Mouse (Mus musculus) forebrain, embryonic 10.5 days (tissue): ENCODE data around the gene Gm49333. TPM values are rescaled to one million over a fixed set of nuclear protein-coding genes. Genes with fewer than 3 reads are reported as not detected.

ENCODE experiments used
- DNase-seq: peaks from one replicate; pipeline ENCODE4 v3.0.0-alpha.2; 2017; ENCODE audit warnings: low spot score; ENCODE audit errors: extremely low spot score
- H3K27ac ChIP-seq: fragments of 300-500 bp; sonication (generic); 2 replicates; pipeline ENCODE4 v1.5.1; 2016; ENCODE audit warnings: mild to moderate bottlenecking
- H3K27me3 ChIP-seq: fragments of 300-500 bp; sonication (generic); 2 replicates; pipeline ENCODE4 v1.6.1; 2016; ENCODE audit warnings: mild to moderate bottlenecking; ENCODE audit not compliant: poor library complexity, severe bottlenecking
- H3K36me3 ChIP-seq: fragments of 300-500 bp; sonication (generic); replicated peaks from 2 replicates; pipeline ENCODE4 v1.6.1; 2016; ENCODE audit warnings: mild to moderate bottlenecking, moderate library complexity
- H3K4me1 ChIP-seq: fragments of 300-500 bp; sonication (generic); 2 replicates; pipeline ENCODE4 v1.6.1; 2016
- H3K4me3 ChIP-seq: fragments of 300-500 bp; sonication (generic); 2 replicates; pipeline ENCODE4 v1.5.1; 2016; ENCODE audit warnings: mild to moderate bottlenecking, moderate library complexity
- H3K9me3 ChIP-seq: fragments of 300-500 bp; sonication (generic); 2 replicates; pipeline ENCODE4 v1.6.1; 2016; ENCODE audit warnings: mild to moderate bottlenecking, moderate library complexity
- WGBS: fragments of 180-500 bp; shearing (Covaris S2); methylation state at CpG from one replicate; pipeline ENCODE4 v1.1.7; 2016; 5-methylcytosine and 5-hydroxymethylcytosine counted together
- polyA plus RNA-seq: library from polyadenylated mRNA; unstranded; fragments of >200 nt; fragmentation: Nextera tagmentation; extraction: Ambion mirVana; gene quantifications from 2 replicates; pipeline ENCODE4 v1.2.1, GENCODE M21; 2016

Gene Gm49333
- polyA plus RNA-seq, 1 experiment from 2014 or later: not detected

DNA sequence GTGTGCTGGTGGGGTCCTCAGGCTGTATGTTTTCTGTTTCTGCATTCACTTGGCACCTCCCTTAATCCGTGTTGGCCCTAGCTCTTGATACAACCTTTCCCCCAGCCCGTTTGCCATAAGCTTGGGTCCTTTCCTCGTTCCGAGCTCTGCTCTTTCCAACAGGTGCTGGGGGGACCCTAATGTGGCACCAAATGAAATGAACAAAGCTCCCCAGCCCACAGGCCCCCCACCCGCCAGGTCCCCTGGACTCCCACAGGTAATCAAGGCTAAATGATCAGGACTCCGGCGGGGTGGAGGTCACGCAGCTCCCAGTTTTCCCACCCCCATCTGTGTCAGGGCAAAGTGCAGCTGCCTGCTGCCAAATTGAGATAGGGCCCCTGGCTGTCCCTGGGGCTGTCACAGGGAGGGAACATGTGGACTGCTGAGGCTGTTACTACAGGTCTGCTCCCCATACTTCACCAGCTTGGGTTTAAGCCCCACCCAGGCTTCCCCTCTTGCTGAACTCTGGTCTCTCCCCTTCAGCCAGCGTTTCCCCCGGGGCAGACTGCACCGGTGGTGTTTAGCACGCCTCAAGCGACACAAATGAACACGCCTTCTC lies 62.4 kb downstream of the Gm49333 start:
- Histone ChIP-seq H3K9me3 (no peaks in the 10 kb centered on the region), H3K27me3 (no peaks in the 10 kb centered on the region), H3K4me3 (peak overlapping the region; percentile 97), H3K4me1 (peaks cover 31% of the 10 kb centered on the region), H3K36me3 (peaks cover 51% of the 10 kb centered on the region), H3K27ac (peak overlapping the region; percentile 95)
- WGBS: 15% methylated on average over 14 of the region's 14 CpGs
- peak; percentile 26 for DNase-seq

DNA sequence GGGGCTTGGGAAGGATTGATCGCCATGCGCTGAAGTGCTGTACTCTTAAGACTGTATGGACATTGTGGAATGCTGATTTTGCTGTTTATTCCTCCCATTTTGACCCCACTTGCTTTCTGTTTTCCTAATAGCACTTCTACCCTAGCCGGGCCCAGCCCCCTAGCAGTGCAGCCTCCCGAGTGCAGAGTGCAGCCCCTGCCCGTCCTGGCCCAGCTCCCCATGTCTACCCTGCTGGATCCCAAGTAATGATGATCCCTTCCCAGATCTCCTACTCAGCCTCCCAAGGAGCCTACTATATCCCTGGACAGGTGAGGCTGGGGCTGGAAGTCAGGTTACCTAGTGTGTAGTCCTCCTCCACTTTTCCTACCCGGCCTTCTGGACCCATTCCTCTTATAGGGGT lies 63.8 kb downstream of the Gm49333 start:
- Histone ChIP-seq H3K4me1 (peaks cover 31% of the 10 kb centered on the region), H3K9me3 (no peaks in the 10 kb centered on the region), H3K4me3 (peak overlapping the region; percentile 97), H3K27me3 (no peaks in the 10 kb centered on the region), H3K36me3 (peaks cover 65% of the 10 kb centered on the region), H3K27ac (no peak overlapping the region)
- WGBS: 95% methylated on average over 6 of the region's 6 CpGs
- no peak for DNase-seq

DNA sequence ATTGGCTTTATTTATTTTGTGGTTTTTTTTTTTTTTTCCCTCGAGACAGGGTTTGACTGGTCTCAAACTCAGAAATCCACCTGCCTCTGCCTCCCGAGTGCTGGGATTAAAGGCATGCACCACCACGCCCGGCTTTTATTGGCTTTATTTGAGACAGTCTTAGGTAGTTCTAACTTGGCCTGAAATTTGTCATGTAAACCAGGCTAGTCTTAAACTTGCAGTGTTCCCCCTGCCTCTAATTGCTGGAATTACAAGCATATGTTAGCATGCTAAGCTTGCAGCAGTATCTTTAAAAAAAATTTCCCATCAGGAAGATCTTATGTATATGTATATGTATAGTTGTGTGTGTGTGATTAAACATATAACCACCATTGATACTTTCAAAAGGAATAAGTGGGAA lies 65.3 kb downstream of the Gm49333 start:
- Histone ChIP-seq H3K4me1 (peaks cover 29% of the 10 kb centered on the region), H3K27ac (no peak overlapping the region), H3K4me3 (no peak overlapping the region), H3K27me3 (no peaks in the 10 kb centered on the region), H3K36me3 (peaks cover 80% of the 10 kb centered on the region), H3K9me3 (no peaks in the 10 kb centered on the region)
- no peak for DNase-seq
- 93% methylated on average over 4 of the region's 4 CpGs for WGBS

DNA sequence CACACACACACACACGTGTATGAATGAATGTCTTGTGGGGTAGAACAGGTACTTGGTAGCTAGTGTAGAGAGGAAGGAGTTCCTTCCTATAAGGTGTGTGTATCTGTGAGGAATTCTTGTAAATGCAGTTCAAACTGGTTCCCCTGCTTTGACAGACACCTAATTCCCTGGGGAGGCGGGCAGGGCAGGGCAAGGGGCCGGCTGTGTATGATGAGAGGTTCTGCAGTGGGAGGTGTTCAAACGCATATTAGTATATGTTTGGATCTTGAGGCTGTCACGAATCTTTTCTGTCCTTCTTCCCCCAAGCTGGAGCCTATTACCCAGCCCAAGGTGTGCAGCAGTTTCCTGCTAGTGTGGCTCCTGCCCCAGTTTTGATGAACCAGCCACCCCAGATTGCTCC lies 66.0 kb downstream of the Gm49333 start:
- peaks cover 87% of the 10 kb centered on the region for H3K36me3 ChIP-seq
- H3K27ac ChIP-seq: no peak overlapping the region
- WGBS: 87% methylated on average over 5 of the region's 5 CpGs
- no peak overlapping the region for H3K4me3 ChIP-seq
- no peak for DNase-seq
- H3K4me1 ChIP-seq: peaks cover 25% of the 10 kb centered on the region
- no peaks in the 10 kb centered on the region for H3K9me3 ChIP-seq
- H3K27me3 ChIP-seq: no peaks in the 10 kb centered on the region

DNA sequence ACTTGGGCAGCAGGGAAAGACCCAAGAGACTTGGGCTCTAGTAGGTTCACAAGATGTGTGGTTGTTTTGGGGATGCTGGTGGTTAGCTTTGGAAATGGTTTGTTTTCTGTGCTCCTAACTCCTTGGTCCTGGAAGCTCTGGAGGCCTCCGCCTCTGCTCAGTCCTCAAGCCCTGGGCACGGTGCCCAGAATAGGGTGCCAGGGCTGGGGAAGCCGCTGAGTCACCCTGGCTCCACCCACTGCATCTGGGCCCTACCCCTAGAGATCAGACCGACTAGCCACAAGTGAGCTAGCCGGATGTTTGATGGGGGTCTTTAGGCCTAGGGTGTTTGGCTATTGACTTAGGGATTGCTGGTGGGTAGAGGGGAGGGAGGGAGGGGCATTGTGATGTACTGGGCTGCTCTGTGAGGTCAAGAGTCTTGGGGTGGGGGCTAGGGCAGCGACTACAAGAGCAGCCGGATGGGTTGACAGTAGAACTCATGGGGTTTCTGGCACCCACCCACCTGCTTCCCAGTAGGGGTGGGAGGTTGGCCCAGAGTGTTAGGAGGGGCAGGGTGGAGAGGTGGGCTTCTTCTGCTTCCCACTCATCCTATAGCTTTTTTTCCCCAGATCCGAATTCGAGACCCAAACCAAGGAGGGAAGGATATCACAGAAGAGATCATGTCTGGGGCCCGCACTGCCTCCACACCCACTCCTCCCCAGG lies 66.7 kb downstream of the Gm49333 start:
- H3K27ac ChIP-seq: no peak overlapping the region
- H3K36me3 ChIP-seq: peaks cover 94% of the 10 kb centered on the region
- DNase-seq: no peak
- 89% methylated on average over 10 of the region's 10 CpGs for WGBS
- no peaks in the 10 kb centered on the region for H3K27me3 ChIP-seq
- no peaks in the 10 kb centered on the region for H3K9me3 ChIP-seq
- H3K4me1 ChIP-seq: peaks cover 25% of the 10 kb centered on the region
- H3K4me3 ChIP-seq: no peak overlapping the region

DNA sequence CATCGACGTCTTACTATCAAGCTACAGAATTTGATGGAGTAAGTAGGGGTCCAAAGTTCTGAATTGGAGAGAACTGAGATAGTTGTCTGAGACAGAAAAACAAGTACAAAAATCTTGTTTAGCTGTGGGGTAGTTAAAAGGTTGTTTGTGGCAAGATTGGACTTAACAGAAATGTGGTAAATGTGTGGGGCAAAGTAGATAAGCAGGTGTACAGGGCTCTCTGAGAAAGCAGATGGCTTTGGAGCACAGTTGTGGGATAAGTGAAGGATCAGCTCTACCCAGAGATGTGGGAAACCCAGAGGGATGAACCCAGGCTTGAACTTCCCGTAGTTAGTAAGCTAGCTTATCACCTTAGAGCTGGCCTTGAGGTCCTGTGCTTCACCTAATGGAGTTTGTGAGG lies 79.4 kb downstream of the Gm49333 start:
- DNase-seq: no peak
- Histone ChIP-seq H3K9me3 (no peaks in the 10 kb centered on the region), H3K36me3 (peaks cover 67% of the 10 kb centered on the region), H3K4me3 (no peak overlapping the region), H3K4me1 (peaks cover 36% of the 10 kb centered on the region), H3K27ac (no peak overlapping the region), H3K27me3 (peaks cover 18% of the 10 kb centered on the region)
- WGBS: 90% methylated on average over 3 of the region's 3 CpGs

DNA sequence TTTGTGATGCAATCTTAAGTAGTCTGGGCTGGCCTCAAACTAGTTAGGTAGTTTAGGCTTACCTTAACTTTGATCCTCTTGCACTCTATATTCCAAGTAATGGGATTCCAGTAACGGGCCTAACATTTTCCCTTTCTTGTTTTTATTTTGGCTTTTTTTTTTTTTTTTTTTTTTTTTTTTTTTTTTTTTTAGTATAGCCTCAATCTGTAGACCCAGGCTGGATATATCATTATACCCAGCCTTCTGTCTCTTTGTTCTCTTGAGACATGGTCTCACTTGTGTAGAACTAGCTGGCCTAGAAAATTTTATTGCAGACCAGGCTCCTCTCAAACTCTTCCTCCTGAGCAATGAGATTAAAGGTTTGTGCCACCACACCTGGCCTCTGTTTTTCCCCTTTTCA lies 80.2 kb downstream of the Gm49333 start:
- peaks cover 44% of the 10 kb centered on the region for H3K4me1 ChIP-seq
- no peak overlapping the region for H3K4me3 ChIP-seq
- peaks cover 59% of the 10 kb centered on the region for H3K36me3 ChIP-seq
- H3K27me3 ChIP-seq: peaks cover 19% of the 10 kb centered on the region
- DNase-seq: no peak
- WGBS: 87% methylated on average over 1 of the region's 1 CpGs
- no peaks in the 10 kb centered on the region for H3K9me3 ChIP-seq
- H3K27ac ChIP-seq: no peak overlapping the region

- Histone ChIP-seq H3K4me3 (peak overlapping the region; percentile 61; the same call in 1 of the 2 replicates), H3K36me3 (peaks cover 51% of the 10 kb centered on the region), H3K27me3 (peaks cover 19% of the 10 kb centered on the region), H3K9me3 (no peaks in the 10 kb centered on the region), H3K4me1 (peaks cover 49% of the 10 kb centered on the region), H3K27ac (no peak overlapping the region)
- no peak for DNase-seq
- WGBS: 46% methylated on average over 16 of the region's 16 CpGs
These were observed 81.0 kb downstream of the Gm49333 start for GRCm38 (mm10) chr16:20692241-20692965.

GRCm38 (mm10) chr16:20693111-20693701 lies 81.8 kb downstream of the Gm49333 start, which contains the start of gene Fam131a:
Gene Fam131a, plus strand, starts transcription at chr16:20693241.
- under 1% methylated on average over 36 of the region's 37 CpGs for WGBS
- peaks cover 49% of the 10 kb centered on the region for H3K4me1 ChIP-seq
- H3K27ac ChIP-seq: peak within 1 kb of the TSS; percentile 88
- peaks cover 43% of the 10 kb centered on the region for H3K36me3 ChIP-seq
- no peaks in the 10 kb centered on the region for H3K9me3 ChIP-seq
- H3K4me3 ChIP-seq: peak within 1 kb of the TSS; percentile 61
- DNase-seq: peak; percentile 93
- H3K27me3 ChIP-seq: peaks cover 19% of the 10 kb centered on the region

DNA sequence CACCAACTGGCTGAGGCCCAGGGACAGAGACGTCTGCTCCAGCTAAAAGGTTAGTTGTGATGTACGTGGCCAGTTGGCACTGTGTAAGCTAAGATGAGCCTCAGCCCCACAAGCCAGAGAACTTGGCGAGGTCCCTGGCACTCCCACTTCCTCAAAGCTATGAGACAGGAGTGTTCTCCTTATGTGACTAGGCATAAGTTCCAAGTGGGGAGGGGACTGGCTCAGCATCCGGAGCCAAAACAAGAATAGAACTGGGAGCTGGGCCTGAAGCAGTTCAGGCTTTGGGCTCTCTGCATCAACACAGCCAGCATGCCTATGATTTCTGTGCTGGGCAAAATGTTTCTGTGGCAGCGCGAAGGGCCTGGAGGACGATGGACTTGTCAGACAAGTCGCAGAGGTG lies 83.4 kb downstream of the Gm49333 start:
- peaks cover 51% of the 10 kb centered on the region for H3K4me1 ChIP-seq
- H3K4me3 ChIP-seq: no peak overlapping the region
- WGBS: 77% methylated on average over 8 of the region's 8 CpGs
- no peaks in the 10 kb centered on the region for H3K9me3 ChIP-seq
- no peak overlapping the region for H3K27ac ChIP-seq
- peaks cover 19% of the 10 kb centered on the region for H3K27me3 ChIP-seq
- DNase-seq: no peak
- H3K36me3 ChIP-seq: peaks cover 34% of the 10 kb centered on the region
